Mouse (Mus musculus): ENCODE results near the gene Mycl.

DNA sequence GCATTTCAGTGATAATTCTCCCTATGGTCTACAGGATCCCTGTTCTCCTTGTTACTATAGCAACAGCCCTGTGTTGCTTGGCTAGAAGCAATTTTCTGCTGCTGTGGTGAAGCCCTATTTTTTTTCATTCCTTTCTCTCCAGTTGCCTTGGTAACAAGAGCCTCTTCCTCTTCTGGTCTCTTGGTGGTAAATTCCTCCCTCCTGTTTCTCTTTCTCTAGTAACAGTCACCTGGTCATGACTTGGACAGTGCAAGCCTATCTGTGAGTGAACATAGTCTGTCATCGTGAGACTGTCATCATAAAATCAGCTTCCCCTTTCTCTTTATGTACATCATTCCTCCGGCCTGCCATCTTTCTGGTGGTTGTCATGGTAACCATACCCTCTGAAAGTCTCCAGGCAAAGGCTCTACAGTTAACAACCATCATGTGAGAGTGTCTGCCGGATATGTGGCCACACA, 18.5 kb downstream of the Mycl start:
- TF ChIP-seq TAL1 (conservative IDR thresholded peaks at IDR 0.05; ENCODE audit: low read depth, low read length) (no peak), CTCF (IDR thresholded peaks at IDR 0.05; ENCODE audit: low read depth, low read length) (no peak), GATA1 (IDR thresholded peaks at IDR 0.05; ENCODE audit: borderline replicate concordance, low read length) (no peak), GATA2 (IDR thresholded peaks at IDR 0.05; ENCODE audit: borderline replicate concordance, low read depth, low read length) (no peak), POLR2AphosphoS5 (IDR thresholded peaks at IDR 0.05; ENCODE audit: insufficient replicate concordance, low read depth, low read length) (no peak)
